Mouse (Mus musculus) forebrain, embryonic 12.5 days (tissue): ENCODE results near the gene Pex11a. TPM values are rescaled to one million over a fixed set of nuclear protein-coding genes. Genes with fewer than 3 reads are reported as not detected.
A peak's percentile ranks its signal among the peaks of the same experiment; 100 is the strongest.
"Not testable (repeated sequence)": the region's sequence is repeated elsewhere in the genome, so short reads cannot be mapped to it uniquely, and the experiment has no call there.

Experiments
- ATAC-seq: fragments of 200-750 bp; cut with Nextera tagmentation; 2 replicates; pipeline ENCODE4 v1.8.0; 2017; ENCODE audit warnings: moderate TSS enrichment; ENCODE audit not compliant: low FRiP score
- H3K27ac ChIP-seq: fragments of 300-500 bp; sonication (generic); 2 replicates; pipeline ENCODE4 v1.5.1; 2016; ENCODE audit warnings: mild to moderate bottlenecking
- H3K27me3 ChIP-seq: fragments of 300-500 bp; sonication (generic); 2 replicates; pipeline ENCODE4 v1.6.1; 2016; ENCODE audit warnings: mild to moderate bottlenecking
- H3K36me3 ChIP-seq: fragments of 300-500 bp; sonication (generic); replicated peaks from 2 replicates; pipeline ENCODE4 v1.6.1; 2016; ENCODE audit warnings: mild to moderate bottlenecking
- H3K4me1 ChIP-seq: fragments of 300-500 bp; sonication (generic); 2 replicates; pipeline ENCODE4 v1.6.1; 2016
- H3K4me2 ChIP-seq: fragments of 300-500 bp; sonication (generic); 2 replicates; pipeline ENCODE4 v1.6.1; 2016; ENCODE audit warnings: mild to moderate bottlenecking, moderate library complexity
- H3K4me3 ChIP-seq: fragments of 300-500 bp; sonication (generic); replicated peaks from 2 replicates; pipeline ENCODE4 v1.5.1; 2016; ENCODE audit warnings: mild to moderate bottlenecking
- H3K9ac ChIP-seq: fragments of 300-500 bp; sonication (generic); 2 replicates; pipeline ENCODE4 v1.6.1; 2016; ENCODE audit warnings: mild to moderate bottlenecking
- H3K9me3 ChIP-seq: fragments of 300-500 bp; sonication (generic); 2 replicates; pipeline ENCODE4 v1.6.1; 2016
- WGBS: fragments of 180-500 bp; shearing (Covaris S2); methylation state at CpG from one replicate; pipeline ENCODE4 v1.1.7; 2016; 5-methylcytosine and 5-hydroxymethylcytosine counted together
- polyA plus RNA-seq: library from polyadenylated mRNA; unstranded; fragments of >200 nt; fragmentation: Nextera tagmentation; extraction: Ambion mirVana; gene quantifications from 2 replicates; pipeline ENCODE4 v1.2.1, GENCODE M21; 2016

The Pex11a gene
- polyA plus RNA-seq, result 9.4 and 9.5 TPM in 2 replicates

- ATAC-seq, result peak; percentile 87
- Histone ChIP-seq H3K4me2 (peak within 1 kb of the TSS; percentile 95), H3K9me3 (no peaks in the 10 kb centered on the region), H3K4me3 (peak within 1 kb of the TSS; percentile 74), H3K9ac (peak within 1 kb of the TSS; percentile 68), H3K36me3 (no peaks in the 10 kb centered on the region), H3K27me3 (0 out of 2 replicates have a peak, but pooled peaks cover under 1% of the 10 kb centered on the region), H3K4me1 (peaks cover 11% of the 10 kb centered on the region), H3K27ac (no peak within 1 kb of the TSS)
- WGBS, result 3% methylated on average over 44 of the region's 46 CpGs
Observed at GRCm38 (mm10) chr7:79742659-79743536, at the start of gene Pex11a, which contains the start of gene Wdr93. TSS of gene Pex11a (minus strand) at chr7:79743131. TSS of gene Wdr93 (plus strand) at chr7:79743163.

DNA sequence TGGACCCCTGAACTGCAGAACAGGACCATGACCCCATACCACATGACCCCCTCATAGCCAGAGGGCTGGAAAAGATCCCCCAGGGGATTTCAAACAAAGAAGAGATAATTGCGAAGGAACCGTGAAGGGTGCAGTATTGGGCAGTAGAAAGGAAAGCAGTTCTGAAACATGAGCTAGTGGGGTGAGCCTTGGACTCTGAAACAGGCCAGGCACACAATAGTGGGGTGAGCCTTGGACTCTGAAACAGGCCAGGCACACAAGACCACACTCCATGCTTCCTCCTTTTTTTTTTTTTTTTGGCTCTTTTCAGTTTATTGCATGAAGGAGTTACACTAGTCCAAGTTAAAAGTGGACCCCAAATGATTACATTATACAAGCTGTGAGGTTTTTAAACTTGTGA is 46.9 kb upstream of the Pex11a start:
- peaks cover 14% of the 10 kb centered on the region for H3K4me1 ChIP-seq
- not testable (repeated sequence) for H3K4me2 ChIP-seq, H3K4me3 ChIP-seq, H3K27ac ChIP-seq, H3K9me3 ChIP-seq, H3K36me3 ChIP-seq, ATAC-seq, H3K9ac ChIP-seq
- H3K27me3 ChIP-seq, result peaks cover 55% of the 10 kb centered on the region
- 19% methylated on average over 2 of the region's 2 CpGs for WGBS

GRCm38 (mm10) chr7:79786295-79786694 is 43.4 kb upstream of the Pex11a start:
- no peak overlapping the region for H3K4me3 ChIP-seq
- no peaks in the 10 kb centered on the region for H3K9me3 ChIP-seq
- WGBS, result 16% methylated on average over 6 of the region's 6 CpGs
- H3K9ac ChIP-seq, result no peak overlapping the region
- H3K27ac ChIP-seq, result no peak overlapping the region
- H3K27me3 ChIP-seq, result peaks cover 20% of the 10 kb centered on the region
- no peaks in the 10 kb centered on the region; the same call in 1 of the 2 replicates for H3K4me1 ChIP-seq
- H3K36me3 ChIP-seq, result no peaks in the 10 kb centered on the region
- H3K4me2 ChIP-seq, result no peak overlapping the region
- ATAC-seq, result 0 out of 2 replicates have a peak, but pooled peaks have one; percentile 41

GRCm38 (mm10) chr7:79782516-79782855 is 39.6 kb upstream of the Pex11a start:
- H3K27me3 ChIP-seq, result peaks cover 9% of the 10 kb centered on the region; the same call in 1 of the 2 replicates
- ATAC-seq, result no peak
- WGBS, result 78% methylated on average over 2 of the region's 2 CpGs

DNA sequence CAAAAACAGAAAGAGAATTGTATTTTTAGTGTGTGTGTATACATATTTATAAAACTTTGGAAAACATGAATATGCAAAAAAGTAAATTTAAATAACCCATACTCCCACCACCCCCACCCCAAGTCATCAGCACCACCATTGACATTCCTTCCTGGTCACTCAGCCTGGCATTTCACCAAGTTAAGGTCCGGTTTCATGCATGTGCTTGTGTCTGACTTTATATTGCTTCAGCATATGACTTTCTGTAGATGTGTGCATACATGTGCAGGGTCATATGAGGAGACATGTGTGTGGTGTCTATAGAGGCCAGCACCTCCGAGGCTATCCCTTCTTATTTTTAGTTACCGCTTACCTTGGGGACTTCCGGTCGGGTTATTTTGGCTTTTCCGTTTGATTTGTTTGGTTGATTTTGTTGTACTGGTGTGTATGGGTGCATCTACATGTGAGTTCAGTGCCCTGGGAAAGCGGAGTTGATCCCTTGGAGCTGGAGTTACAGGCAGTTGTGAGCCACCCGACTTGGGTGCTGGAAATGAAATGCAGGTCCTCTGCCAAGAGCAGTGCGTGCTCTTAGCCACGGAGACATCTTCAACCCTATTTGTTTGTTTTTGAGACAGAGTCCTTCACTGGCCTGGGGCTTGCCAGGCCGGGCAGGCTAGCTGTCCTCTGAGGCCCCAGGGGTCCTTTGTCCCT is 39.0 kb upstream of the Pex11a start:
- Histone ChIP-seq H3K9ac (no peak overlapping the region), H3K27me3 (peaks cover 4% of the 10 kb centered on the region; the same call in 1 of the 2 replicates), H3K9me3 (no peaks in the 10 kb centered on the region), H3K4me1 (no peaks in the 10 kb centered on the region), H3K27ac (no peak overlapping the region), H3K4me3 (no peak overlapping the region), H3K36me3 (no peaks in the 10 kb centered on the region), H3K4me2 (no peak overlapping the region)
- 82% methylated on average over 11 of the region's 11 CpGs for WGBS
- ATAC-seq, result no peak

More at GRCm38 (mm10) chr7:79782516-79782855, 39.6 kb upstream of the Pex11a start:
- Histone ChIP-seq H3K36me3 (no peaks in the 10 kb centered on the region), H3K4me1 (no peaks in the 10 kb centered on the region), H3K4me3 (no peak overlapping the region), H3K27ac (no peak overlapping the region), H3K4me2 (no peak overlapping the region), H3K9me3 (no peaks in the 10 kb centered on the region), H3K9ac (no peak overlapping the region)

DNA sequence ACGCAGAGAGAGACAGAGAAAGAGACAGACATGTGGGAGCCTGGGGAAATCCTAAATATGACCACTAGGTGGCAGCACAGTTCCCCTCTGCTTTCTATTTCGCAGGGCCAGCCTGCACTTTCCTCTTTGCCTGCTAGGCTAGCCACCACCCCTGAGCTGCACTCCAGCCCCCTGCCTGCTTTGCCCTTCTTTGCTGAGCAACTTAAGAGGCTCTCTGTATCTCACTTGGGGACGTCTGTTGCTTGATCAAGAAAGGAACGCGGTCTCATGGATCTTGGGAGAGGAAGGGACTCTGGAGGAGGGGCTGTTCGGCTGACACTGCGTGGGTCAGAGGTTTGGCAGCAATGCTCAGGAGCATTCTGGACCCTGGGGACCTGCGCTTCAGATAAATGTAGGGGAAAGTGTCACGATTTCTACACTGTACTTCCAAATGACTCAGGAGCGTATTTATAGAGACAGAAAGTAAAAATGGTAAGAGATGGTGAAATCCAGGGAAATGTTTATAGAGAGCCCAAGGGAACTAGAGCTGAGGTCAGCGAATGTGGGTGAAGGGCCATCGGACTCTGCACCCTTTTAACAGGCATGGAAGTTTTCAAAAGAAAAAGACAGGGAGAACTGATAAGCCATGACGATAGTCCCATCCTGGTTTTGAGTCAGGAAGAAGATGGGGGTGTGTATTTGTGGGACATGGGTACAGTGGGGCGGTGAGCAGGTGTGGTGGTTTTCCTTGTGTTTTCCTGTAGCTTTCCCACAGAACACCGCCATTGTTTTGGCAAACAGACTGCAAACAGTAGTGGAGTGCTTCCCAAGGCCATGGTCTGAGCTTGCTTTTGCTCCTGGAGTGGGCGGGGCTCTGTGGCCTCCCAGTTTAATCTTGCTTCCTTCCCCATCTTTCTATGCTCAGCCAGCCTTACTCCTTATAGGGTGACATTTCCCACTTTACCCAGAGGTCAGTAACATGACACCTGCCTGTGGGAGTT is 38.0 kb upstream of the Pex11a start:
- H3K9me3 ChIP-seq, result no peaks in the 10 kb centered on the region
- ATAC-seq, result peak; percentile 75; the same call in 1 of the 2 replicates
- 34% methylated on average over 16 of the region's 16 CpGs for WGBS
- peak overlapping the region; percentile 38 for H3K4me2 ChIP-seq
- H3K27me3 ChIP-seq, result 0 out of 2 replicates have a peak, but pooled peaks cover 4% of the 10 kb centered on the region
- no peaks in the 10 kb centered on the region for H3K36me3 ChIP-seq
- H3K4me1 ChIP-seq, result no peaks in the 10 kb centered on the region
- no peak overlapping the region for H3K27ac ChIP-seq
- no peak overlapping the region for H3K9ac ChIP-seq
- H3K4me3 ChIP-seq, result no peak overlapping the region

GRCm38 (mm10) chr7:79771561-79772512 is 28.9 kb upstream of the Pex11a start:
- 42% methylated on average over 15 of the region's 15 CpGs for WGBS
- H3K9me3 ChIP-seq, result no peaks in the 10 kb centered on the region
- no peak overlapping the region for H3K4me2 ChIP-seq
- H3K36me3 ChIP-seq, result no peaks in the 10 kb centered on the region
- ATAC-seq, result no peak
- no peak overlapping the region for H3K27ac ChIP-seq
- H3K4me3 ChIP-seq, result no peak overlapping the region
- H3K27me3 ChIP-seq, result no peaks in the 10 kb centered on the region
- H3K9ac ChIP-seq, result no peak overlapping the region
- H3K4me1 ChIP-seq, result no peaks in the 10 kb centered on the region

DNA sequence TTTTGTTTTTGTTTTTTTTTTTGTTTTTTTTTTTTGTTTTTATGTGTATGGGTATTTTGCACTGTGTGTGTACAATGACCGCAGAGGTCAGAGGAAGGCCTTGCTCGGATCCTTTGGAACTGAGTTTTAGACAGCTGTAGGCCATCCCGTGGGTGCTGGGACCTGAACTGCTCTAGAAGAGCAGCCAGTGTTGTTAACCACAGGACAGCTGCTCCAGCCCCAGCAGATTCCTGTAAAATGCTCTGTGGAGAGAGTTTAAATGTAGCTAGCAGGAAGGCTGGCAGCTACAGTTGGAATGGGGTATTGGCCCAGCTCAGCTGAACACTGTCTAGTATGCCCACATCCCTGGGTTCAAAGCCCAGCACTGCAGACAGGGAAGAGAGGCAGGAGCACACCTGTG is 26.7 kb upstream of the Pex11a start:
- H3K4me2 ChIP-seq, result no peak overlapping the region

DNA sequence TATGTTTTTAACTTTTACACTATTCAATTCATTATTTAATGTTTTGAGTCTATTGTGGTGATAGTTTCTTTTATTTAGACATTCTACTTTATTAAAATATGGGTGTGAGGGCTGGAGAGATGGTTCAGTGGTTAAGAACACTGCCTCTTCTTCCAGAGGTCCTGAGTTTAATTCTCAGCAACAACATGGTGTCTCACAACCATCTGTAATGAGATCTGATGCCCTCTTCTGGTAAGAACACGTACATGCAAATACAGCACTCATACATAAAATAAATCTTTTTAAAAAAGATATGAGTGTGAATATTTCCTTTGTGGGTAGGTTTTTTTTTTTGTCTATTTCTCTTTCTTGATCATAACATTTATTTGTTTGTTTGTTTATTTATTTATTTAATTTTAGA is 23.1 kb upstream of the Pex11a start:
- Histone ChIP-seq H3K4me3 (no peak overlapping the region), H3K27ac (no peak overlapping the region), H3K36me3 (no peaks in the 10 kb centered on the region), H3K4me2 (no peak overlapping the region), H3K27me3 (no peaks in the 10 kb centered on the region), H3K9me3 (no peaks in the 10 kb centered on the region), H3K4me1 (no peaks in the 10 kb centered on the region), H3K9ac (no peak overlapping the region)
- ATAC-seq, result no peak
- WGBS, result 50% methylated on average over 1 of the region's 1 CpGs

More for the DNA sequence above, 26.7 kb upstream of the Pex11a start:
- no peaks in the 10 kb centered on the region for H3K4me1 ChIP-seq
- no peak overlapping the region for H3K9ac ChIP-seq
- no peaks in the 10 kb centered on the region for H3K36me3 ChIP-seq
- H3K27ac ChIP-seq, result no peak overlapping the region
- 92% methylated on average over 3 of the region's 3 CpGs for WGBS
- H3K4me3 ChIP-seq, result no peak overlapping the region
- no peaks in the 10 kb centered on the region for H3K9me3 ChIP-seq
- no peak for ATAC-seq
- no peaks in the 10 kb centered on the region for H3K27me3 ChIP-seq

- Histone ChIP-seq H3K4me3 (no peak overlapping the region), H3K9me3 (no peaks in the 10 kb centered on the region), H3K27me3 (no peaks in the 10 kb centered on the region), H3K9ac (no peak overlapping the region), H3K36me3 (no peaks in the 10 kb centered on the region), H3K27ac (no peak overlapping the region), H3K4me1 (no peaks in the 10 kb centered on the region), H3K4me2 (no peak overlapping the region)
- 84% methylated on average over 8 of the region's 8 CpGs for WGBS
- ATAC-seq, result no peak
Observed at GRCm38 (mm10) chr7:79762106-79762505, 19.2 kb upstream of the Pex11a start.
